Mouse (Mus musculus): Measurements from ENCODE around the gene Itprip. TPM values are rescaled to one million over a fixed set of nuclear protein-coding genes. Genes with fewer than 3 reads are reported as not detected.
A peak's percentile ranks its signal among the peaks of the same experiment; 100 is the strongest.

Itprip gene
- polyA plus RNA-seq, 1 experiment from 2014 or later, result 18.4 TPM

DNA sequence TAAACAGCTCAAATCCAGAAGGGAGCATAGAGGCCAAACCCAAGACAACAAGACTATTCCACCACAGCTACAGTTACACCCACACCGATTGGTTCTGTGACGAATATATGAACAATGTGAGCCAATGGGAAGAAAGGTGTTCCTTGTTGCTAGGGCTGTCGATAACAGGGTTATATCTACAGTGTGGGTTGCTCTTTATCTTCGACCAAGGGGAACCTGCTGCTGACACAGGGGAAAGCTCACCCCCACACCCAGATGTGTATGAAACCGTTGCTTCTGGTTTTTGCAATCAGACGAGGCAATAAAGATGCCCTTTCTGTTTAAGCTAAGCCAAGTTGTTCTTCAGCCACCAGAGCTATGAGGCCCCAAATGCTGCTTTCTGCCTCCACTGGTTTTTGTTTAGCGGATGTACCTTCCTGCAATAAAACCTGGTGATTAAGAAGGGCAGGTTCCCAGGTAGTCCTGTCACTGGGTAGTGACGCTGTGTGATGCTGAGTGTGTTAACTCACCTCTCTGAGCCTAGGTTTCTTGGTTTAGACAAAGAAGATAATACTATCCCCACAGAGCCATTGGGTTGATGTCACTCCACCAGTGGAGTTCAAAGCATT is 20.5 kb downstream of the Itprip start:
- H3K9ac ChIP-seq (ENCODE audit: low read length), result no peak overlapping the region
- no peak overlapping the region for H3K4me3 ChIP-seq (ENCODE audit: low read length)
- H3K27me3 ChIP-seq (ENCODE audit: control insufficient read depth, insufficient read depth, low read length), result no peaks in the 10 kb centered on the region
- peaks cover 30% of the 10 kb centered on the region for H3K36me3 ChIP-seq (ENCODE audit: control insufficient read depth, insufficient read depth)
- H3K27ac ChIP-seq (ENCODE audit: low read length), result no peak overlapping the region
- H3K4me1 ChIP-seq (ENCODE audit: control insufficient read depth, insufficient read depth, low read length), result peaks cover 34% of the 10 kb centered on the region
- ATAC-seq (replicated peaks; ENCODE audit: extremely low read depth, insufficient read depth, low FRiP score), result no peak
- 78% methylated on average over 8 of the region's 8 CpGs for WGBS
- H3K9me3 ChIP-seq (replicated peaks; ENCODE audit: control insufficient read depth, low read length), result no peaks in the 10 kb centered on the region
- no peak overlapping the region for H3K4me2 ChIP-seq (ENCODE audit: low read depth, low read length)

DNA sequence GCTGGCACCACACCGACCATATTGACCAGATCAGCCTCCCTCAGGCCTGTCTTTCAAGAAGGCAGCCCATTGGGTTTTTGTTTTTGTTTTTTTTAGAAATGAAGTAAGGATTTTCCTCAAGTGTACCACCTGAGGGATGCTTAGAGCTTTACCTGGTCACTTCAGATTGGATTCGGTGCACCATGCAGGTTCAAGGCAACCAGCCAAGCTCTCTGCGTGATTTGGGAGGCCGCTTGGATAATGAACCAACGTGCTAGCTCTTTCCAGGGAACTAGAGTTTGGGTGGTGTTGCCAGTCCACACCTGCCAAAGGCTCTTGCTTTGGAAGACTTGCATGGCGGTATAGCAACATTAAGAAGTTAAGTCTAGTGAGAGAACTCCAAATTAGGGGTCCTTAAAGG is 26.0 kb downstream of the Itprip start:
- WGBS, result 93% methylated on average over 6 of the region's 6 CpGs
- peaks cover 32% of the 10 kb centered on the region for H3K36me3 ChIP-seq (ENCODE audit: control insufficient read depth, insufficient read depth)
- no peak overlapping the region for H3K27ac ChIP-seq (ENCODE audit: low read length)
- ATAC-seq (replicated peaks; ENCODE audit: extremely low read depth, insufficient read depth, low FRiP score), result no peak
- peaks cover 28% of the 10 kb centered on the region for H3K4me1 ChIP-seq (ENCODE audit: control insufficient read depth, insufficient read depth, low read length)
- H3K4me2 ChIP-seq (ENCODE audit: low read depth, low read length), result no peak overlapping the region
- H3K4me3 ChIP-seq (ENCODE audit: low read length), result no peak overlapping the region
- no peaks in the 10 kb centered on the region for H3K9me3 ChIP-seq (replicated peaks; ENCODE audit: control insufficient read depth, low read length)
- H3K9ac ChIP-seq (ENCODE audit: low read length), result no peak overlapping the region
- no peaks in the 10 kb centered on the region for H3K27me3 ChIP-seq (ENCODE audit: control insufficient read depth, insufficient read depth, low read length)

GRCm38 (mm10) chr19:47891562-47892312 is 27.4 kb downstream of the Itprip start:
- peak overlapping the region; percentile 61 for H3K27ac ChIP-seq (ENCODE audit: low read length)
- no peak overlapping the region for H3K9ac ChIP-seq (ENCODE audit: low read length)
- WGBS, result 58% methylated on average over 11 of the region's 11 CpGs
- ATAC-seq (replicated peaks; ENCODE audit: extremely low read depth, insufficient read depth, low FRiP score), result peak; percentile 56
- no peak overlapping the region for H3K4me2 ChIP-seq (ENCODE audit: low read depth, low read length)
- no peak overlapping the region for H3K4me3 ChIP-seq (ENCODE audit: low read length)
- no peaks in the 10 kb centered on the region for H3K9me3 ChIP-seq (replicated peaks; ENCODE audit: control insufficient read depth, low read length)
- H3K4me1 ChIP-seq (ENCODE audit: control insufficient read depth, insufficient read depth, low read length), result peaks cover 34% of the 10 kb centered on the region
- H3K27me3 ChIP-seq (ENCODE audit: control insufficient read depth, insufficient read depth, low read length), result no peaks in the 10 kb centered on the region
- peaks cover 24% of the 10 kb centered on the region for H3K36me3 ChIP-seq (ENCODE audit: control insufficient read depth, insufficient read depth)

- WGBS, result 51% methylated on average over 10 of the region's 10 CpGs
- H3K27ac ChIP-seq (ENCODE audit: low read length), result peak overlapping the region; percentile 61
- no peaks in the 10 kb centered on the region for H3K27me3 ChIP-seq (ENCODE audit: control insufficient read depth, insufficient read depth, low read length)
- H3K4me3 ChIP-seq (ENCODE audit: low read length), result no peak overlapping the region; the same call in 1 of the 2 replicates
- peak overlapping the region; percentile 42 for H3K4me2 ChIP-seq (ENCODE audit: low read depth, low read length)
- no peaks in the 10 kb centered on the region for H3K9me3 ChIP-seq (replicated peaks; ENCODE audit: control insufficient read depth, low read length)
- H3K36me3 ChIP-seq (ENCODE audit: control insufficient read depth, insufficient read depth), result peaks cover 12% of the 10 kb centered on the region
- peaks cover 45% of the 10 kb centered on the region for H3K4me1 ChIP-seq (ENCODE audit: control insufficient read depth, insufficient read depth, low read length)
- H3K9ac ChIP-seq (ENCODE audit: low read length), result peak overlapping the region; percentile 35; the same call in 1 of the 2 replicates
- ATAC-seq (replicated peaks; ENCODE audit: extremely low read depth, insufficient read depth, low FRiP score), result no peak
Measured at GRCm38 (mm10) chr19:47890489-47891130, 28.5 kb downstream of the Itprip start.

DNA sequence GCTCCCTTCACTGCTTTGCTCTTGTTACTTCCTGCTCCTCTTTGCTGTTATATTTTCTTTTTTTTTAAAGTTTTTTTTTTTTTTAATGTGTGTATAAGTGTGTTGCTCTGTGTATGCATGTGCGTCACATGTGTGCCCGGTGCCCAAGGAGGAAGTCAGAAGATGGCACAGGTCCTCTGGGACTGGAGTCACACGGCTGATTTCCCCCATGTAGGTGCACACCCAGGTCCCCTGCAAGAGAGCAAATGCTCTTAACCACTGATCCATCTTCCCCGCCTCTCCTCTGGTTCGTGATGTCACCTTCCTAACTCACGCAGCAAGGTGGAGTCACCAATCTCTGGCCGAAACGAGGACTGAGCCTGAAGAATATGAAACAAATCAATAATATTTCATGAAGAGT is 31.1 kb downstream of the Itprip start:
- no peak overlapping the region for H3K9ac ChIP-seq (ENCODE audit: low read length)
- WGBS, result 91% methylated on average over 8 of the region's 8 CpGs
- no peaks in the 10 kb centered on the region for H3K9me3 ChIP-seq (replicated peaks; ENCODE audit: control insufficient read depth, low read length)
- H3K4me1 ChIP-seq (ENCODE audit: control insufficient read depth, insufficient read depth, low read length), result peaks cover 56% of the 10 kb centered on the region
- no peaks in the 10 kb centered on the region for H3K36me3 ChIP-seq (ENCODE audit: control insufficient read depth, insufficient read depth)
- no peak overlapping the region for H3K27ac ChIP-seq (ENCODE audit: low read length)
- no peaks in the 10 kb centered on the region for H3K27me3 ChIP-seq (ENCODE audit: control insufficient read depth, insufficient read depth, low read length)
- H3K4me2 ChIP-seq (ENCODE audit: low read depth, low read length), result no peak overlapping the region
- H3K4me3 ChIP-seq (ENCODE audit: low read length), result no peak overlapping the region
- no peak for ATAC-seq (replicated peaks; ENCODE audit: extremely low read depth, insufficient read depth, low FRiP score)

DNA sequence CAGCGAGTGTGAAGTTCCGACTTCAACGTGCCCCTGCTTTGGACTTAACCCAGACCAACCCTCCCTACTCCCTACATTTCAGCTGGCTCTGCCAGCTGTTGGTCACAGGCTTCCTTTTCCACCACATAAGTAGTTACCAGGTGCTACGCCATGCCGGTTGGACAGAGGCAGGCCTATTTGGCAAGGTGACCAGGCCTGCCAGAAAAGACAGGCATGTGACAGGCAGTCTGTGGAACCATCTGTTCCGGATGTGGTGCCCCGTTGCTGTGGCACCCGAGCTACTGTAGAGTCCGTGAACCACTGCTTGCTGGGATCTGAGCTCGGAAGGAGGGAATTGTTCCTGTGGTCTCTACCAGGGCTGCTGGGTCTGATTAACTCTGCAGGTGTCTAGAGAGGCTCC is 31.7 kb downstream of the Itprip start:
- peak overlapping the region; percentile 46; the same call in 1 of the 2 replicates for H3K27ac ChIP-seq (ENCODE audit: low read length)
- peaks cover 50% of the 10 kb centered on the region for H3K4me1 ChIP-seq (ENCODE audit: control insufficient read depth, insufficient read depth, low read length)
- no peaks in the 10 kb centered on the region for H3K9me3 ChIP-seq (replicated peaks; ENCODE audit: control insufficient read depth, low read length)
- 80% methylated on average over 10 of the region's 10 CpGs for WGBS
- H3K27me3 ChIP-seq (ENCODE audit: control insufficient read depth, insufficient read depth, low read length), result no peaks in the 10 kb centered on the region
- H3K4me3 ChIP-seq (ENCODE audit: low read length), result no peak overlapping the region
- no peak overlapping the region for H3K9ac ChIP-seq (ENCODE audit: low read length)
- H3K36me3 ChIP-seq (ENCODE audit: control insufficient read depth, insufficient read depth), result no peaks in the 10 kb centered on the region
- ATAC-seq (replicated peaks; ENCODE audit: extremely low read depth, insufficient read depth, low FRiP score), result no peak
- H3K4me2 ChIP-seq (ENCODE audit: low read depth, low read length), result no peak overlapping the region

GRCm38 (mm10) chr19:47886617-47887016 is 32.5 kb downstream of the Itprip start:
- Histone ChIP-seq H3K4me2 (ENCODE audit: low read depth, low read length) (no peak overlapping the region), H3K9me3 (replicated peaks; ENCODE audit: control insufficient read depth, low read length) (no peaks in the 10 kb centered on the region), H3K36me3 (ENCODE audit: control insufficient read depth, insufficient read depth) (no peaks in the 10 kb centered on the region), H3K27ac (ENCODE audit: low read length) (peak overlapping the region; percentile 21; the same call in 1 of the 2 replicates), H3K27me3 (ENCODE audit: control insufficient read depth, insufficient read depth, low read length) (no peaks in the 10 kb centered on the region), H3K4me1 (ENCODE audit: control insufficient read depth, insufficient read depth, low read length) (peaks cover 42% of the 10 kb centered on the region), H3K9ac (ENCODE audit: low read length) (no peak overlapping the region), H3K4me3 (ENCODE audit: low read length) (no peak overlapping the region)
- no peak for ATAC-seq (replicated peaks; ENCODE audit: extremely low read depth, insufficient read depth, low FRiP score)
- WGBS, result 44% methylated on average over 7 of the region's 7 CpGs

DNA sequence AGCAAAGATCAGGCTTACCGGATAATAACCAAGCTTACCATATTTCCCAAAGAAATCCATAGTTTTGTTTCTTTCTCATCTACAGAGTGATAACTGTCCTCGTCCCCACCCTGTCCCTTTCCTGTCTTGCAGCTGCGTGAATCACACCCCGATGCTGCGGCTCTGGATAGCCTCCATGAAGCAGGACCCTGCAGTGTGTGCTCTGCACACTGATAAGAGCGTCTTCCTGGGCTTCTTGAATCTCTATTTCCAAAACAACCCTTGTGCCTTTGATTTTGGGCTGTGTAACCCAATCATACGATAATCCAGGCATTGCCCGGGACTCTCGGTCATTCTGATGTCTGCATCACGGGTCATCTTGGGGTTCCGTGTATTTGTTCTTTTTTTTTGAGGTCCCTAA is 33.2 kb downstream of the Itprip start:
- Histone ChIP-seq H3K27me3 (ENCODE audit: control insufficient read depth, insufficient read depth, low read length) (no peaks in the 10 kb centered on the region), H3K9me3 (replicated peaks; ENCODE audit: control insufficient read depth, low read length) (no peaks in the 10 kb centered on the region), H3K9ac (ENCODE audit: low read length) (no peak overlapping the region), H3K4me2 (ENCODE audit: low read depth, low read length) (no peak overlapping the region), H3K27ac (ENCODE audit: low read length) (peak overlapping the region; percentile 64), H3K36me3 (ENCODE audit: control insufficient read depth, insufficient read depth) (no peaks in the 10 kb centered on the region), H3K4me3 (ENCODE audit: low read length) (no peak overlapping the region), H3K4me1 (ENCODE audit: control insufficient read depth, insufficient read depth, low read length) (peaks cover 35% of the 10 kb centered on the region)
- ATAC-seq (replicated peaks; ENCODE audit: extremely low read depth, insufficient read depth, low FRiP score), result no peak
- WGBS, result 50% methylated on average over 11 of the region's 11 CpGs

DNA sequence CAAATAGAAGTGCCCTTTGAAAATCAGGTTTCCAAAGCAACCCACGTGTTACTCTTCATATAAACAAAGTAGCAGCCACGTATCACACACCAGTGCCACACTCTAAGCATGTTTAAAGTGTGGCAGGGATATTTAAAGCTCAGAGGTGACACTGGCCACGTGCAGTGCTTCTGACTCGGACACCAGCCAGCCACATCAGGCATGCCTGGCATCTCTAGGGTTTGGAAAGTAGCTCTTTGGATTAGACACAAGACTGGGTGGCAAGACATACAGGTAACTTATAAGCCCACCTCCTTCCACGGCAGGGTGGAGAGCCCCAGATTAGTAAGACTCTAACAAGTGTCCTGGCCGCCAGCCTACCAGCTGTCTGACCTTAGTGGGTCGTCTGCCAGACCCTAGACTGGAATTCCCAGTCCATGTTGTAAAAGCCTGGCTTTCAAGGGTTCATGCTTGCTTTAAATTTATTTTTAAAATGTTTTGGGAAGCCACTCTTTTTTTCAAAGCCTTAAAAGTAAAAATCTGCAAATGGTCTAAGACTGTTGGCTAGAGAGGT is 33.8 kb downstream of the Itprip start:
- no peak overlapping the region for H3K4me3 ChIP-seq (ENCODE audit: low read length)
- H3K4me2 ChIP-seq (ENCODE audit: low read depth, low read length), result peak overlapping the region; percentile 10; the same call in 1 of the 2 replicates
- H3K4me1 ChIP-seq (ENCODE audit: control insufficient read depth, insufficient read depth, low read length), result peaks cover 30% of the 10 kb centered on the region
- peak overlapping the region; percentile 64 for H3K27ac ChIP-seq (ENCODE audit: low read length)
- H3K9ac ChIP-seq (ENCODE audit: low read length), result no peak overlapping the region
- peak; percentile 83 for ATAC-seq (replicated peaks; ENCODE audit: extremely low read depth, insufficient read depth, low FRiP score)
- H3K27me3 ChIP-seq (ENCODE audit: control insufficient read depth, insufficient read depth, low read length), result no peaks in the 10 kb centered on the region
- WGBS, result 27% methylated on average over 7 of the region's 7 CpGs
- no peaks in the 10 kb centered on the region for H3K36me3 ChIP-seq (ENCODE audit: control insufficient read depth, insufficient read depth)
- H3K9me3 ChIP-seq (replicated peaks; ENCODE audit: control insufficient read depth, low read length), result no peaks in the 10 kb centered on the region

All from heart, embryonic 16.5 days (tissue).